Mouse (Mus musculus): ENCODE data around the gene Fcmr.

Gene Fcmr

GRCm38 (mm10) chr1:130864238-130864637 is 1.2 kb upstream of the Fcmr start:
- peak; percentile 22 for DNase-seq

- DNase-seq = no peak
These were observed 728 bp upstream of the Fcmr start for GRCm38 (mm10) chr1:130864741-130865140.

- no peak for DNase-seq
These were observed 7.4 kb downstream of the Fcmr start for GRCm38 (mm10) chr1:130872912-130873311.

- DNase-seq = peak; percentile 48
These were observed 9.7 kb downstream of the Fcmr start for GRCm38 (mm10) chr1:130875139-130875538.

GRCm38 (mm10) chr1:130875910-130876309 is 10.4 kb downstream of the Fcmr start:
- DNase-seq = no peak

GRCm38 (mm10) chr1:130876931-130877509 is 11.6 kb downstream of the Fcmr start:
- DNase-seq = peak; percentile 58

GRCm38 (mm10) chr1:130877889-130878614 is 12.6 kb downstream of the Fcmr start:
- DNase-seq = no peak

GRCm38 (mm10) chr1:130879927-130880326 is 14.5 kb downstream of the Fcmr start:
- no peak for DNase-seq

GRCm38 (mm10) chr1:130883146-130883545 is 17.7 kb downstream of the Fcmr start:
- no peak for DNase-seq

GRCm38 (mm10) chr1:130887354-130887753 is 21.9 kb downstream of the Fcmr start, which contains the start of gene Il24:
Gene Il24 (minus strand): TSS chr1:130887454.
- no peak for DNase-seq

GRCm38 (mm10) chr1:130892446-130892845 is 27.0 kb downstream of the Fcmr start:
- no peak for DNase-seq

GRCm38 (mm10) chr1:130893329-130894040 is 28.0 kb downstream of the Fcmr start:
- no peak for DNase-seq

GRCm38 (mm10) chr1:130894468-130894867 is 29.0 kb downstream of the Fcmr start:
- no peak for DNase-seq

GRCm38 (mm10) chr1:130902505-130902904 is 37.0 kb downstream of the Fcmr start:
- DNase-seq = no peak

- DNase-seq = no peak
These were observed 46.0 kb downstream of the Fcmr start, which contains the start of gene Il20 for GRCm38 (mm10) chr1:130911401-130912010. Gene Il20 (minus strand): TSS chr1:130911451.

GRCm38 (mm10) chr1:130918323-130918980 is 53.0 kb downstream of the Fcmr start:
- DNase-seq = peak; percentile 8

GRCm38 (mm10) chr1:130926484-130926883 is 61.0 kb downstream of the Fcmr start:
- DNase-seq = no peak
